In the genomic region with DNA sequence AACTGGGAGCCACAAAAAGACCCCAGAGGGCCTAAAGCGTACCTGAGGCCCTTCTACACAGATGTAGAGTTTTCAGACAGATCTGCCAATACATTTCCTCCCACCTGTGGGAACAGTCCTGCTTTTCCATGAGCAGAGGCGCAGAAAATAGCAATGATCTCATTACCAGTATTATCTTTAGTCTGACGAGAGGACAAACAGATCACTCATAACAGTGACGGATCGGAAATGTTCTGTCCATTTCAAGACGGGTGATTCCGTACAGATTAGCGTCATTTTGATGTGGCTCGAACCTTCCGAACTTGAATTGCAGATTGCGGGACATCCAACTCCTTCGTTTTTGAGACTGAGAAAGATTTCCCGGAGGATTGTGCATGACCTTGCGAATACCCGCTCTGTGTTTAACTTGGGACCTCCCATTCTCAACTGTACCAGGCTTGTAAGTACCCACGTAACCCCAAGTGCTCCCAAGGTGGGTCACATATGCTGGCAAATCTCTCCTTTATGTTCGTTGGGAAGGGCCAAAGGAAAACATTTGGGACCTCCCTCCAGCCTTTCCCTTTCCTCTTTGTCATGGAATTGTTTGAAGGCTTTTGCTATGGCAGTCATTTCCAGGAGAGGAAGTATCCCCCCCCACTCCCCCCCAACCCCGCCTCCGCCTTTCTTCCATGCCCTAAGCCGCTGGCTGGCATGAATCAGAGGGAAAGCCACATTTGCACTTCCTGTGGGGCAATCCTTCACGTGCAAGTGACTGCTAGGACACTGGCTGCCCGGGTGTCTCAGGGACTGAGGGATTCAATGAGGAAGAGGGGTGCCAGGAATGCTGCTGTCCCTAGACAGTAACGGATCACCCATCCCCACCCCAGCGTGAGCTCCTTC, we compare ENCODE assay signal across 9 mouse cellular contexts. TPM values are rescaled to one million over a fixed set of nuclear protein-coding genes. Genes with fewer than 3 reads are reported as not detected.
DNase-seq lines count a peak whose midpoint lies in the region; ATAC-seq and TF ChIP-seq lines count a peak whose summit lies in the region.
"Had no signal": no experiment of that assay in that cellular context is flagged by ENCODE, and none has a peak within 500 bp of the region (broad histone marks: within the 10 kb centered on the region; RNA-seq: fewer than 3 reads in every experiment).

No protein-coding gene starts in this region.

- H3K36me3 ChIP-seq in forebrain, embryonic 12.5 days (replicated peaks), result no peaks in the 10 kb centered on the region
- H3K36me3 ChIP-seq in intestine, embryonic 15.5 days, result no peaks in the 10 kb centered on the region
- H3K36me3 ChIP-seq in macrophage (ENCODE audit: inconsistent target), result no peaks in the 10 kb centered on the region

- H3K9me3 ChIP-seq in forebrain, embryonic 12.5 days, result no peaks in the 10 kb centered on the region
- H3K9me3 ChIP-seq in intestine, embryonic 15.5 days, result no peaks in the 10 kb centered on the region

- peak overlapping the region; percentile 55 for H3K4me2 ChIP-seq in forebrain, embryonic 12.5 days
- peak overlapping the region; percentile 42 for H3K4me2 ChIP-seq in intestine, embryonic 15.5 days (replicated peaks)

- no peak for TF ChIP-seq CTCF in gastrocnemius, adult 2 months (IDR thresholded peaks at IDR 0.05)

- peak; percentile 60 for ATAC-seq in forebrain, embryonic 12.5 days (ENCODE audit: low FRiP score)
- ATAC-seq in intestine, embryonic 15.5 days, result peak; percentile 6

- WGBS in forebrain, embryonic 12.5 days, result 49% methylated on average over 24 of the region's 24 CpGs
- WGBS in intestine, embryonic 15.5 days, result 57% methylated on average over 23 of the region's 24 CpGs
- 61% methylated on average over 24 of the region's 24 CpGs for WGBS in macrophage (ENCODE audit: missing documents)

- DNase-seq in gastrocnemius, adult 2 months, result no peak
- no peak for DNase-seq in gastrocnemius, adult 8-10 months (ENCODE audit: low spot score in 2 of 2)
- DNase-seq in layer of hippocampus, postnatal 36 days, result no peak
- no peak for DNase-seq in left cerebral cortex, postnatal 10 days (ENCODE audit: extremely low spot score in 1 of 2, low spot score in 2 of 2)
- DNase-seq in retina, embryonic 14.5 days (ENCODE audit: low spot score), result no peak

- intact Hi-C loops in gastrocnemius, adult 2 months (cut with DNase I), result loop anchor here (2.0 kb wide), 1 partner anchor 117 kb away; no protein-coding TSS in a partner anchor
- intact Hi-C loops in left cerebral cortex, postnatal 10 days (cut with DNase I), result loop anchor here (2.0 kb wide), 1 partner anchor 125 kb away; no protein-coding TSS in a partner anchor

- H3K27ac ChIP-seq in gastrocnemius, adult 2 months, result peak overlapping the region; percentile 81
- peak overlapping the region; percentile 65 for H3K27ac ChIP-seq in forebrain, embryonic 12.5 days
- H3K27ac ChIP-seq in intestine, embryonic 15.5 days, result peak overlapping the region; percentile 38
- H3K27ac ChIP-seq in macrophage, result peak overlapping the region; percentile 58

- H3K4me1 ChIP-seq in forebrain, embryonic 12.5 days, result peaks cover 23% of the 10 kb centered on the region
- H3K4me1 ChIP-seq in intestine, embryonic 15.5 days (replicated peaks), result peaks cover 16% of the 10 kb centered on the region

- H3K79me2 ChIP-seq in macrophage (ENCODE audit: inconsistent target), result no peaks in the 10 kb centered on the region

- H3K4me3 ChIP-seq in gastrocnemius, adult 2 months, result peak overlapping the region; percentile 47
- peak overlapping the region; percentile 20 for H3K4me3 ChIP-seq in forebrain, embryonic 12.5 days (replicated peaks)
- no peak overlapping the region for H3K4me3 ChIP-seq in intestine, embryonic 15.5 days (replicated peaks)
- no peak overlapping the region for H3K4me3 ChIP-seq in macrophage (ENCODE audit: inconsistent target)

- peak overlapping the region; percentile 42; the same call in 1 of the 2 replicates for H3K9ac ChIP-seq in forebrain, embryonic 12.5 days
- H3K9ac ChIP-seq in intestine, embryonic 15.5 days, result 0 out of 2 replicates have a peak overlapping the region, but pooled peaks have one; percentile 11

- peaks cover 12% of the 10 kb centered on the region; the same call in 1 of the 2 replicates for H3K27me3 ChIP-seq in forebrain, embryonic 12.5 days
- no peaks in the 10 kb centered on the region for H3K27me3 ChIP-seq in intestine, embryonic 15.5 days (replicated peaks)

RNA-seq across cellular contexts. Expression of gene Gsg1, which starts 2.1 kb away (rescaled TPM):
- not detected for total RNA-seq in gastrocnemius, adult 2 months (2021)
- total RNA-seq in gastrocnemius, adult 8-10 months (2022), result not detected
- 0.49 and 0.69 TPM in 2 replicates for polyA plus RNA-seq in forebrain, embryonic 12.5 days (2016; fragmentation: Nextera tagmentation; extraction: Ambion mirVana)
- 0.41 and 0.47 TPM in 2 replicates for polyA plus RNA-seq in intestine, embryonic 15.5 days (2015; fragmentation: Nextera tagmentation; extraction: Ambion mirVana)
- not detected for total RNA-seq in macrophage (2018; cell fraction: chromatin; rRNA removed)
- under 1 TPM in 19 of 26 experiments, not detected in 7; 0.10 to 0.37 (median 0.16) TPM for total RNA-seq in macrophage (2018; cell fraction: cytosol; rRNA removed)
- total RNA-seq in macrophage (2018; cell fraction: nucleus; rRNA removed), result not detected
- polyA plus RNA-seq in macrophage (2018), result 0.14 to 0.51 TPM (median 0.18 TPM) in 3 replicates
- under 1 TPM in 1 of 2 experiments, not detected in 1; 0.42 TPM for total RNA-seq in layer of hippocampus, postnatal 36 days (2021)
- total RNA-seq in left cerebral cortex, postnatal 10 days (2021), result not detected

RNA-seq across cellular contexts. Expression of gene Hebp1, which starts 54.3 kb away (rescaled TPM):
- 10 to 100 TPM in 1 of 2 experiments, 1 to 10 TPM in 1; 3.8 to 10.3 TPM for total RNA-seq in gastrocnemius, adult 2 months (2021)
- 10 to 100 TPM in 2 of 4 experiments, 1 to 10 TPM in 2; 4.3 to 13.2 (median 9.9) TPM for total RNA-seq in gastrocnemius, adult 8-10 months (2022)
- polyA plus RNA-seq in forebrain, embryonic 12.5 days (2016; fragmentation: Nextera tagmentation; extraction: Ambion mirVana), result 2.8 and 3.6 TPM in 2 replicates
- polyA plus RNA-seq in intestine, embryonic 15.5 days (2015; fragmentation: Nextera tagmentation; extraction: Ambion mirVana), result 45.1 and 58.0 TPM in 2 replicates
- total RNA-seq in macrophage (2018; cell fraction: chromatin; rRNA removed), result 10 to 100 TPM in 23 of 26 experiments, 1 to 10 TPM in 3; 8.2 to 46.7 (median 20.9) TPM
- total RNA-seq in macrophage (2018; cell fraction: cytosol; rRNA removed), result 100 to 1,000 TPM in 1 of 26 experiments, 10 to 100 TPM in 25; 40.2 to 114 (median 58.5) TPM
- total RNA-seq in macrophage (2018; cell fraction: nucleus; rRNA removed), result 10 to 100 TPM in 25 of 26 experiments, 1 to 10 TPM in 1; 10.0 to 53.3 (median 26.2) TPM
- polyA plus RNA-seq in macrophage (2018), result 80.2 to 97.2 TPM (median 86.9 TPM) in 3 replicates
- 10 to 100 TPM; 74.3 to 79.5 TPM for total RNA-seq in layer of hippocampus, postnatal 36 days (2021)
- total RNA-seq in left cerebral cortex, postnatal 10 days (2021), result 10 to 100 TPM; 37.8 to 39.5 TPM

RNA-seq across cellular contexts. Expression of gene Fam234b, which starts 54.3 kb away (rescaled TPM):
- 1 to 10 TPM; 2.7 to 3.8 TPM for total RNA-seq in gastrocnemius, adult 2 months (2021)
- total RNA-seq in gastrocnemius, adult 8-10 months (2022), result 1 to 10 TPM; 3.0 to 3.6 (median 3.3) TPM
- 48.8 and 52.2 TPM in 2 replicates for polyA plus RNA-seq in forebrain, embryonic 12.5 days (2016; fragmentation: Nextera tagmentation; extraction: Ambion mirVana)
- 36.3 and 42.0 TPM in 2 replicates for polyA plus RNA-seq in intestine, embryonic 15.5 days (2015; fragmentation: Nextera tagmentation; extraction: Ambion mirVana)
- total RNA-seq in macrophage (2018; cell fraction: chromatin; rRNA removed), result 10 to 100 TPM in 8 of 26 experiments, 1 to 10 TPM in 15, under 1 TPM in 3; 0.54 to 12.5 (median 7.3) TPM
- 1 to 10 TPM; 4.2 to 9.2 (median 6.4) TPM for total RNA-seq in macrophage (2018; cell fraction: cytosol; rRNA removed)
- total RNA-seq in macrophage (2018; cell fraction: nucleus; rRNA removed), result 10 to 100 TPM in 18 of 26 experiments, 1 to 10 TPM in 8; 2.9 to 22.3 (median 12.3) TPM
- polyA plus RNA-seq in macrophage (2018), result 4.6 to 8.6 TPM (median 8.0 TPM) in 3 replicates
- total RNA-seq in layer of hippocampus, postnatal 36 days (2021), result 100 to 1,000 TPM; 157 to 166 TPM
- total RNA-seq in left cerebral cortex, postnatal 10 days (2021), result 10 to 100 TPM; 98.1 TPM

RNA-seq across cellular contexts. Expression of gene Pbp2, which starts 58.1 kb away (rescaled TPM):
- under 1 TPM in 1 of 2 experiments, not detected in 1; 0.17 TPM for total RNA-seq in gastrocnemius, adult 2 months (2021)
- total RNA-seq in gastrocnemius, adult 8-10 months (2022), result not detected
- not detected in 2 replicates for polyA plus RNA-seq in forebrain, embryonic 12.5 days (2016; fragmentation: Nextera tagmentation; extraction: Ambion mirVana)
- 0.25 TPM in 1 of 2 replicates, not detected in the other for polyA plus RNA-seq in intestine, embryonic 15.5 days (2015; fragmentation: Nextera tagmentation; extraction: Ambion mirVana)
- not detected for total RNA-seq in macrophage (2018; cell fraction: chromatin; rRNA removed)
- not detected for total RNA-seq in macrophage (2018; cell fraction: cytosol; rRNA removed)
- total RNA-seq in macrophage (2018; cell fraction: nucleus; rRNA removed), result not detected
- polyA plus RNA-seq in macrophage (2018), result not detected in 3 replicates
- total RNA-seq in layer of hippocampus, postnatal 36 days (2021), result not detected
- total RNA-seq in left cerebral cortex, postnatal 10 days (2021), result not detected
- total RNA-seq: heart, postnatal 36 days had no signal

Comparison
In these comparisons a context has a peak if more than half of its experiments do, and no peak if none do; other contexts are left out.
1. H3K4me3 ChIP-seq: peak in gastrocnemius, adult 2 months (single experiment) and forebrain, embryonic 12.5 days (single experiment); none in intestine, embryonic 15.5 days (single experiment) and macrophage (single experiment).
2. RNA of gene Fam234b, which starts 54.3 kb away (total RNA-seq): 157 to 166 TPM in layer of hippocampus, postnatal 36 days and 98.1 TPM in left cerebral cortex, postnatal 10 days; 2.7 to 3.8 TPM in gastrocnemius, adult 2 months and 3.0 to 3.6 TPM in gastrocnemius, adult 8-10 months; every median in the first group is over 10 times any median in the second.
3. Peak in every context shown above with its lines, with median percentiles within 50 percentile points of each other: H3K27ac ChIP-seq.